Mouse (Mus musculus): ENCODE data around the gene Hirip3.

- peak; percentile 99 for TF ChIP-seq POLR2A (IDR thresholded peaks at IDR 0.05; ENCODE audit: borderline replicate concordance, insufficient read depth, low read length)
- TF ChIP-seq CTCF (IDR thresholded peaks at IDR 0.05; ENCODE audit: borderline replicate concordance, insufficient read depth, low read depth, low read length) = no peak
Measured at GRCm38 (mm10) chr7:126898102-126898990, 36.6 kb downstream of the Hirip3 start.

Measured in cerebellum, adult 2 months (tissue).